Mouse (Mus musculus) erythroid progenitor cell, adult 5-6 weeks (primary cell): ENCODE measurements around the gene Art3. TPM values are rescaled to one million over a fixed set of nuclear protein-coding genes. Genes with fewer than 3 reads are reported as not detected.

ENCODE experiments used
- ATAC-seq: replicated peaks from 2 replicates; pipeline ENCODE4 v1.8.0; 2016; ENCODE audit warnings: moderate number of reproducible peaks, mild to moderate bottlenecking, moderate TSS enrichment, inconsistent platforms; ENCODE audit not compliant: poor library complexity, low FRiP score, severe bottlenecking
- total RNA-seq, 2 experiments: library from RNA; stranded (forward) in 1 of 2; stranded (reverse) in 1 of 2; fragments of 150-400 nt in 1 of 2; fragments of 186-747, 209-891 nt in 1 of 2; gene quantifications; 2 replicates each; pipeline versions ENCODE4 v1.2.3 to v1.2.4; 2015 to 2017; ENCODE audit warnings: low replicate concordance in 2 of 2

Gene Art3
- total RNA-seq, 2 experiments from 2014 or later = not detected

- ATAC-seq = no peak
Observed at GRCm38 (mm10) chr5:92372605-92373004, 41.0 kb downstream of the Art3 start.

GRCm38 (mm10) chr5:92374721-92375142, 43.1 kb downstream of the Art3 start:
- no peak for ATAC-seq

GRCm38 (mm10) chr5:92375368-92375767, 43.7 kb downstream of the Art3 start:
- 0 out of 2 replicates have a peak, but pooled peaks have one; percentile 34 for ATAC-seq

- ATAC-seq = no peak
Observed at GRCm38 (mm10) chr5:92376795-92377405, 45.3 kb downstream of the Art3 start.

- peak; percentile 76; the same call in 1 of the 2 replicates for ATAC-seq
Observed at GRCm38 (mm10) chr5:92381550-92382348, 50.1 kb downstream of the Art3 start.

- ATAC-seq = no peak
Observed at GRCm38 (mm10) chr5:92382349-92382679, 50.7 kb downstream of the Art3 start.

GRCm38 (mm10) chr5:92383747-92384146, 52.1 kb downstream of the Art3 start:
- ATAC-seq = no peak

- peak; percentile 44; the same call in 1 of the 2 replicates for ATAC-seq
Observed at GRCm38 (mm10) chr5:92384855-92385254, 53.2 kb downstream of the Art3 start.

GRCm38 (mm10) chr5:92386102-92386501, 54.5 kb downstream of the Art3 start:
- ATAC-seq = no peak

GRCm38 (mm10) chr5:92386643-92387042, 55.0 kb downstream of the Art3 start:
- no peak for ATAC-seq

- ATAC-seq = no peak
Observed at GRCm38 (mm10) chr5:92387433-92387832, 55.8 kb downstream of the Art3 start.

GRCm38 (mm10) chr5:92389977-92390376, 58.4 kb downstream of the Art3 start:
- ATAC-seq = no peak

- no peak for ATAC-seq
Observed at GRCm38 (mm10) chr5:92390615-92391014, 59.0 kb downstream of the Art3 start.

GRCm38 (mm10) chr5:92392542-92392941, 60.9 kb downstream of the Art3 start:
- ATAC-seq = no peak

GRCm38 (mm10) chr5:92393863-92394262, 62.2 kb downstream of the Art3 start:
- ATAC-seq = no peak

GRCm38 (mm10) chr5:92395764-92396163, 64.1 kb downstream of the Art3 start:
- ATAC-seq = no peak

- no peak for ATAC-seq
Observed at GRCm38 (mm10) chr5:92396476-92396875, 64.8 kb downstream of the Art3 start.

GRCm38 (mm10) chr5:92398153-92398552, 66.5 kb downstream of the Art3 start:
- peak; percentile 79 for ATAC-seq

- no peak for ATAC-seq
Observed at GRCm38 (mm10) chr5:92402816-92403215, 71.2 kb downstream of the Art3 start.

GRCm38 (mm10) chr5:92403562-92404399, 72.2 kb downstream of the Art3 start:
- no peak for ATAC-seq

GRCm38 (mm10) chr5:92404400-92404678, 72.7 kb downstream of the Art3 start:
- ATAC-seq = no peak
